8 mouse cellular contexts compared by ENCODE assay signal in genomic region chr6:88901471-88901870, GRCm38 (mm10). TPM values are rescaled to one million over a fixed set of nuclear protein-coding genes. Genes with fewer than 3 reads are reported as not detected.
DNase-seq lines count a peak whose midpoint lies in the region; ATAC-seq and TF ChIP-seq lines count a peak whose summit lies in the region.

No protein-coding gene starts in this region.

- H3K27ac ChIP-seq in CH12.LX (ENCODE audit: insufficient read depth, low read depth): no peak overlapping the region
- peak overlapping the region; percentile 62 for H3K27ac ChIP-seq in forebrain, embryonic 16.5 days (ENCODE audit: low read length)
- H3K27ac ChIP-seq in liver, embryonic 11.5 days (ENCODE audit: low read depth, low read length): peak overlapping the region; percentile 88
- H3K27ac ChIP-seq in neural tube, embryonic 15.5 days (replicated peaks): peak overlapping the region; percentile 81

- no peak for TF ChIP-seq CTCF in CH12.LX (conservative IDR thresholded peaks at IDR 0.05 in 1 of 2, IDR thresholded peaks at IDR 0.05 in 1 of 2; ENCODE audit: low read depth in 2 of 2, low read length in 2 of 2)

- no peak; the same call in 1 of the 2 replicates for TF ChIP-seq POLR2A in CH12.LX (IDR thresholded peaks at IDR 0.05; ENCODE audit: low read depth, low read length)

- no peaks in the 10 kb centered on the region for H3K27me3 ChIP-seq in erythroblast, embryonic 14.5 days (ENCODE audit: control insufficient read depth)
- no peaks in the 10 kb centered on the region for H3K27me3 ChIP-seq in CH12.LX (replicated peaks)
- H3K27me3 ChIP-seq in forebrain, embryonic 16.5 days (replicated peaks; ENCODE audit: control insufficient read depth, insufficient read depth, low read length): no peaks in the 10 kb centered on the region
- no peaks in the 10 kb centered on the region for H3K27me3 ChIP-seq in liver, embryonic 11.5 days (replicated peaks; ENCODE audit: control insufficient read depth, insufficient read depth, low read length)
- no peaks in the 10 kb centered on the region for H3K27me3 ChIP-seq in neural tube, embryonic 15.5 days (replicated peaks)

- dilution Hi-C loops in CH12.LX (cut with MboI; ENCODE audit: extremely low pct_ligation_motif_present, extremely low pct_unique_long_range_greater_than_20kb, low sequenced_read_pairs): no loop called here

- no peak for ATAC-seq in erythroblast, adult 5-6 weeks (replicated peaks; ENCODE audit: low FRiP score, poor library complexity, severe bottlenecking)
- no peak for ATAC-seq in forebrain, embryonic 16.5 days
- ATAC-seq in liver, embryonic 11.5 days (replicated peaks; ENCODE audit: low FRiP score): 0 out of 2 replicates have a peak, but pooled peaks have one; percentile 0
- no peak for ATAC-seq in neural tube, embryonic 15.5 days (ENCODE audit: low FRiP score)

- DNase-seq in CH12.LX (ENCODE audit: extremely low read depth): no peak
- DNase-seq in liver, embryonic 11.5 days (ENCODE audit: low spot score): no peak
- no peak for DNase-seq in B cell, adult 2 months
- DNase-seq in natural killer cell, adult 2 months (ENCODE audit: low spot score in 2 of 2): no peak

- no peak for TF ChIP-seq RAD21 in CH12.LX (IDR thresholded peaks at IDR 0.05; ENCODE audit: low read depth, low read length)

- in situ Hi-C loops in CH12.LX (cut with MboI; ENCODE audit: low pct_ligation_motif_present, low pct_unique_long_range_greater_than_20kb, low sequenced_read_pairs): no loop called here

- H3K4me1 ChIP-seq in erythroblast, embryonic 14.5 days (ENCODE audit: control insufficient read depth): peaks cover 84% of the 10 kb centered on the region
- peaks cover 3 to 44% of the 10 kb centered on the region in 2 experiments for H3K4me1 ChIP-seq in CH12.LX (ENCODE audit: control insufficient read depth in 1 of 2, insufficient read depth in 2 of 2)
- H3K4me1 ChIP-seq in forebrain, embryonic 16.5 days (replicated peaks; ENCODE audit: control insufficient read depth, insufficient read depth, low read length): peaks cover 25% of the 10 kb centered on the region
- peaks cover 40% of the 10 kb centered on the region for H3K4me1 ChIP-seq in liver, embryonic 11.5 days (replicated peaks; ENCODE audit: control insufficient read depth, insufficient read depth, low read length)
- H3K4me1 ChIP-seq in neural tube, embryonic 15.5 days: peaks cover 53% of the 10 kb centered on the region

- H3K36me3 ChIP-seq in erythroblast, embryonic 14.5 days (ENCODE audit: control insufficient read depth): peaks cover 47% of the 10 kb centered on the region
- H3K36me3 ChIP-seq in CH12.LX (replicated peaks in 1 of 2; ENCODE audit: control insufficient read depth in 1 of 2, insufficient read depth in 1 of 2, low read length in 1 of 2): peaks cover 5 to 20% of the 10 kb centered on the region in 2 experiments
- no peaks in the 10 kb centered on the region for H3K36me3 ChIP-seq in forebrain, embryonic 16.5 days (ENCODE audit: control insufficient read depth, insufficient read depth)
- peaks cover 5% of the 10 kb centered on the region for H3K36me3 ChIP-seq in liver, embryonic 11.5 days (ENCODE audit: control insufficient read depth, insufficient read depth, low read length)
- no peaks in the 10 kb centered on the region for H3K36me3 ChIP-seq in neural tube, embryonic 15.5 days

- peak overlapping the region; percentile 65 for H3K4me2 ChIP-seq in CH12.LX (ENCODE audit: insufficient read depth, low read depth, poor library complexity, severe bottlenecking)
- H3K4me2 ChIP-seq in forebrain, embryonic 16.5 days (ENCODE audit: low read length): peak overlapping the region; percentile 100
- H3K4me2 ChIP-seq in liver, embryonic 11.5 days: peak overlapping the region; percentile 91
- peak overlapping the region; percentile 99 for H3K4me2 ChIP-seq in neural tube, embryonic 15.5 days

- 3% methylated on average over 5 of the region's 5 CpGs for WGBS in forebrain, embryonic 16.5 days
- WGBS in liver, embryonic 11.5 days: 10% methylated on average over 5 of the region's 5 CpGs
- WGBS in neural tube, embryonic 15.5 days: 8% methylated on average over 5 of the region's 5 CpGs

- peak overlapping the region; percentile 56 for H3K9ac ChIP-seq in CH12.LX (ENCODE audit: insufficient read depth, low read depth)
- peak overlapping the region; percentile 73 for H3K9ac ChIP-seq in forebrain, embryonic 16.5 days (replicated peaks; ENCODE audit: low read depth, low read length)
- H3K9ac ChIP-seq in liver, embryonic 11.5 days (ENCODE audit: low read depth, low read length): peak overlapping the region; percentile 92
- H3K9ac ChIP-seq in neural tube, embryonic 15.5 days (replicated peaks): peak overlapping the region; percentile 77

- H3K4me3 ChIP-seq in erythroblast, embryonic 14.5 days (replicated peaks): peak overlapping the region; percentile 81
- peak overlapping the region; percentile 62 to 78 (median 74) for H3K4me3 ChIP-seq in CH12.LX (replicated peaks in 1 of 3; ENCODE audit: low read depth in 2 of 3, low read length in 2 of 3, poor library complexity in 1 of 3)
- peak overlapping the region; percentile 94 for H3K4me3 ChIP-seq in forebrain, embryonic 16.5 days (replicated peaks; ENCODE audit: low read length)
- H3K4me3 ChIP-seq in liver, embryonic 11.5 days (ENCODE audit: low read depth, low read length): peak overlapping the region; percentile 89
- H3K4me3 ChIP-seq in neural tube, embryonic 15.5 days (replicated peaks): peak overlapping the region; percentile 77

- H3K9me3 ChIP-seq in erythroblast, embryonic 14.5 days (ENCODE audit: control insufficient read depth, low read length): no peaks in the 10 kb centered on the region
- no peaks in the 10 kb centered on the region for H3K9me3 ChIP-seq in CH12.LX (replicated peaks; ENCODE audit: low read length)
- H3K9me3 ChIP-seq in forebrain, embryonic 16.5 days (ENCODE audit: control insufficient read depth, low read length): no peaks in the 10 kb centered on the region
- no peaks in the 10 kb centered on the region for H3K9me3 ChIP-seq in liver, embryonic 11.5 days (ENCODE audit: control insufficient read depth, low read length)
- no peaks in the 10 kb centered on the region for H3K9me3 ChIP-seq in neural tube, embryonic 15.5 days (replicated peaks)

- peaks cover 17% of the 10 kb centered on the region for H3K79me2 ChIP-seq in CH12.LX (replicated peaks; ENCODE audit: control insufficient read depth, extremely low read depth, insufficient read depth, poor library complexity, severe bottlenecking)

- no peak for TF ChIP-seq EP300 in CH12.LX (IDR thresholded peaks at IDR 0.05; ENCODE audit: low read length)

TF ChIP-seq in CH12.LX, 34 proteins besides CTCF, POLR2A, EP300 and RAD21 (continues in another document):
- TF ChIP-seq TCF12 (IDR thresholded peaks at IDR 0.05; ENCODE audit: low read depth, low read length) (no peak), E2F4 (IDR thresholded peaks at IDR 0.05; ENCODE audit: insufficient replicate concordance, low read depth, low read length) (no peak), ZNF384 (IDR thresholded peaks at IDR 0.05; ENCODE audit: low read depth, low read length) (no peak), ETS1 (conservative IDR thresholded peaks at IDR 0.05; ENCODE audit: low read depth, low read length) (no peak)

RNA-seq across cellular contexts. Expression of gene Tpra1, which starts 0.6 kb away (rescaled TPM):
- polyA plus RNA-seq in erythroblast, embryonic 14.5 days (2012): 39.5 and 40.0 TPM in 2 replicates
- 112 and 136 TPM in 2 replicates for total RNA-seq in erythroblast, adult 5-6 weeks (2015; ENCODE audit: low replicate concordance)
- total RNA-seq in erythroblast, adult 5-6 weeks (2017; ENCODE audit: low replicate concordance): 210 and 272 TPM in 2 replicates
- 13.3 and 16.0 TPM in 2 replicates for total RNA-seq in CH12.LX (2012; rRNA removed)
- 9.3 and 12.2 TPM in 2 replicates for total RNA-seq in CH12.LX (2014; rRNA removed)
- polyA plus RNA-seq in CH12.LX (2012; ENCODE audit: insufficient read length, low read depth): 13.5 and 15.6 TPM in 2 replicates
- 56.9 and 70.0 TPM in 2 replicates for polyA plus RNA-seq in forebrain, embryonic 16.5 days (2015; fragmentation: Nextera tagmentation; extraction: Ambion mirVana)
- 55.1 and 56.7 TPM in 2 replicates for polyA plus RNA-seq in liver, embryonic 11.5 days (2014; fragmentation: Nextera tagmentation; extraction: Ambion mirVana)
- 88.1 and 91.7 TPM in 2 replicates for polyA plus RNA-seq in neural tube, embryonic 15.5 days (2015; fragmentation: Nextera tagmentation; extraction: Ambion mirVana)

RNA-seq across cellular contexts. Expression of gene Mcm2, which starts 2.9 kb away (rescaled TPM):
- 101 and 128 TPM in 2 replicates for polyA plus RNA-seq in erythroblast, embryonic 14.5 days (2012)
- total RNA-seq in erythroblast, adult 5-6 weeks (2015; ENCODE audit: low replicate concordance): 30.6 and 34.7 TPM in 2 replicates
- total RNA-seq in erythroblast, adult 5-6 weeks (2017; ENCODE audit: low replicate concordance): 78.5 and 87.8 TPM in 2 replicates
- 130 and 153 TPM in 2 replicates for total RNA-seq in CH12.LX (2012; rRNA removed)
- 146 and 148 TPM in 2 replicates for total RNA-seq in CH12.LX (2014; rRNA removed)
- polyA plus RNA-seq in CH12.LX (2012; ENCODE audit: insufficient read length, low read depth): 148 and 207 TPM in 2 replicates
- 60.2 and 64.6 TPM in 2 replicates for polyA plus RNA-seq in forebrain, embryonic 16.5 days (2015; fragmentation: Nextera tagmentation; extraction: Ambion mirVana)
- 254 and 284 TPM in 2 replicates for polyA plus RNA-seq in liver, embryonic 11.5 days (2014; fragmentation: Nextera tagmentation; extraction: Ambion mirVana)
- 20.5 and 52.5 TPM in 2 replicates for polyA plus RNA-seq in neural tube, embryonic 15.5 days (2015; fragmentation: Nextera tagmentation; extraction: Ambion mirVana)

RNA-seq across cellular contexts. Expression of gene Podxl2, which starts 26.6 kb away (rescaled TPM):
- polyA plus RNA-seq in erythroblast, embryonic 14.5 days (2012): 0.18 and 0.28 TPM in 2 replicates
- not detected in 2 replicates for total RNA-seq in erythroblast, adult 5-6 weeks (2015; ENCODE audit: low replicate concordance)
- not detected in 2 replicates for total RNA-seq in erythroblast, adult 5-6 weeks (2017; ENCODE audit: low replicate concordance)
- total RNA-seq in CH12.LX (2012; rRNA removed) (0.34 and 0.81 TPM in 2 replicates), CH12.LX (2014; rRNA removed) (0.57 and 0.93 TPM in 2 replicates)
- polyA plus RNA-seq in CH12.LX (2012; ENCODE audit: insufficient read length, low read depth): 0.79 TPM in 1 of 2 replicates, not detected in the other
- polyA plus RNA-seq in forebrain, embryonic 16.5 days (2015; fragmentation: Nextera tagmentation; extraction: Ambion mirVana): 592 and 647 TPM in 2 replicates
- 9.1 and 10.7 TPM in 2 replicates for polyA plus RNA-seq in liver, embryonic 11.5 days (2014; fragmentation: Nextera tagmentation; extraction: Ambion mirVana)
- 504 and 640 TPM in 2 replicates for polyA plus RNA-seq in neural tube, embryonic 15.5 days (2015; fragmentation: Nextera tagmentation; extraction: Ambion mirVana)

RNA-seq across cellular contexts. Expression of gene Abtb1, which starts 59.7 kb away (rescaled TPM):
- 21.3 and 21.4 TPM in 2 replicates for polyA plus RNA-seq in erythroblast, embryonic 14.5 days (2012)
- total RNA-seq in erythroblast, adult 5-6 weeks (2015; ENCODE audit: low replicate concordance): 78.6 and 90.1 TPM in 2 replicates
- total RNA-seq in erythroblast, adult 5-6 weeks (2017; ENCODE audit: low replicate concordance): 218 and 344 TPM in 2 replicates
- total RNA-seq in CH12.LX (2012; rRNA removed) (11.2 and 18.4 TPM in 2 replicates), CH12.LX (2014; rRNA removed) (13.0 and 14.9 TPM in 2 replicates)
- polyA plus RNA-seq in CH12.LX (2012; ENCODE audit: insufficient read length, low read depth): 17.8 and 20.8 TPM in 2 replicates
- 44.7 and 47.0 TPM in 2 replicates for polyA plus RNA-seq in forebrain, embryonic 16.5 days (2015; fragmentation: Nextera tagmentation; extraction: Ambion mirVana)
- 24.9 and 26.7 TPM in 2 replicates for polyA plus RNA-seq in liver, embryonic 11.5 days (2014; fragmentation: Nextera tagmentation; extraction: Ambion mirVana)
- 42.4 and 45.4 TPM in 2 replicates for polyA plus RNA-seq in neural tube, embryonic 15.5 days (2015; fragmentation: Nextera tagmentation; extraction: Ambion mirVana)

Comparison
In these comparisons a context has a peak if more than half of its experiments do, and no peak if none do; other contexts are left out.
1. RNA of gene Podxl2, which starts 26.6 kb away (polyA plus RNA-seq): 592 to 647 TPM in forebrain, embryonic 16.5 days and 504 to 640 TPM in neural tube, embryonic 15.5 days; 9.1 to 10.7 TPM in liver, embryonic 11.5 days, 0.79 TPM in CH12.LX and 0.18 to 0.28 TPM in erythroblast, embryonic 14.5 days; every median in the first group is over 10 times any median in the second.
2. Peak in every context shown above with its lines, with median percentiles within 50 percentile points of each other: H3K4me3 ChIP-seq, H3K4me2 ChIP-seq and H3K9ac ChIP-seq.